Mouse (Mus musculus) CD8-positive naive resting alpha-beta T cell, adult 2 months (primary cell): ENCODE measurements around the gene Acot5.
A peak's percentile ranks its signal among the peaks of the same experiment; 100 is the strongest.
"Not testable (repeated sequence)": the region's sequence is repeated elsewhere in the genome, so short reads cannot be mapped to it uniquely, and the experiment has no call there.

Experiments
- DNase-seq, 2 experiments: peaks; one replicate each; pipeline ENCODE4 v3.0.0; 2022; ENCODE audit warnings: low read depth in 2 of 2, low spot score in 2 of 2

Gene Acot5

GRCm38 (mm10) chr12:84060946-84061345 is 8.2 kb upstream of the Acot5 start:
- DNase-seq, result peak in 1 of 2 experiments; percentile 37

- no peak for DNase-seq
Observed at GRCm38 (mm10) chr12:84062336-84062735, 6.8 kb upstream of the Acot5 start.

GRCm38 (mm10) chr12:84063228-84063627 is 5.9 kb upstream of the Acot5 start:
- no peak for DNase-seq

GRCm38 (mm10) chr12:84063833-84064232 is 5.3 kb upstream of the Acot5 start:
- DNase-seq, result no peak

GRCm38 (mm10) chr12:84064621-84065020 is 4.5 kb upstream of the Acot5 start:
- DNase-seq, result no peak

GRCm38 (mm10) chr12:84067752-84068151 is 1.4 kb upstream of the Acot5 start:
- DNase-seq, result no peak

- no peak for DNase-seq
Observed at GRCm38 (mm10) chr12:84068296-84068695, 829 bp upstream of the Acot5 start.

GRCm38 (mm10) chr12:84069582-84069981 is 457 bp downstream of the Acot5 start:
- peak in 1 of 2 experiments; percentile 6 for DNase-seq

- no peak for DNase-seq
Observed at GRCm38 (mm10) chr12:84071696-84072095, 2.6 kb downstream of the Acot5 start.

- no peak for DNase-seq
Observed at GRCm38 (mm10) chr12:84077371-84077990, 8.4 kb downstream of the Acot5 start.

GRCm38 (mm10) chr12:84083842-84084241 is 14.7 kb downstream of the Acot5 start:
- no peak for DNase-seq

- DNase-seq, result no peak
Observed at GRCm38 (mm10) chr12:84084581-84084980, 15.5 kb downstream of the Acot5 start.

- not testable (repeated sequence) for DNase-seq
Observed at GRCm38 (mm10) chr12:84094666-84095065, 25.5 kb downstream of the Acot5 start.

GRCm38 (mm10) chr12:84099605-84100004 is 30.5 kb downstream of the Acot5 start:
- DNase-seq, result no peak

- DNase-seq, result no peak
Observed at GRCm38 (mm10) chr12:84100071-84100470, 30.9 kb downstream of the Acot5 start.

GRCm38 (mm10) chr12:84100604-84101492 is 31.7 kb downstream of the Acot5 start, which contains the start of gene Acot6:
TSS of gene Acot6 (plus strand) at chr12:84100654.
- DNase-seq, result peak; percentile 18 to 38

- DNase-seq, result no peak
Observed at GRCm38 (mm10) chr12:84101493-84101845, 32.3 kb downstream of the Acot5 start.

- DNase-seq, result no peak
Observed at GRCm38 (mm10) chr12:84107012-84107411, 37.9 kb downstream of the Acot5 start.

GRCm38 (mm10) chr12:84107692-84108091 is 38.6 kb downstream of the Acot5 start:
- DNase-seq, result no peak

GRCm38 (mm10) chr12:84109924-84110323 is 40.8 kb downstream of the Acot5 start:
- no peak for DNase-seq

- DNase-seq, result no peak
Observed at GRCm38 (mm10) chr12:84110814-84111213, 41.7 kb downstream of the Acot5 start.

GRCm38 (mm10) chr12:84113676-84114075 is 44.6 kb downstream of the Acot5 start:
- DNase-seq, result no peak
